Comparison of ENCODE assay signal across 20 mouse cellular contexts in the genomic region with DNA sequence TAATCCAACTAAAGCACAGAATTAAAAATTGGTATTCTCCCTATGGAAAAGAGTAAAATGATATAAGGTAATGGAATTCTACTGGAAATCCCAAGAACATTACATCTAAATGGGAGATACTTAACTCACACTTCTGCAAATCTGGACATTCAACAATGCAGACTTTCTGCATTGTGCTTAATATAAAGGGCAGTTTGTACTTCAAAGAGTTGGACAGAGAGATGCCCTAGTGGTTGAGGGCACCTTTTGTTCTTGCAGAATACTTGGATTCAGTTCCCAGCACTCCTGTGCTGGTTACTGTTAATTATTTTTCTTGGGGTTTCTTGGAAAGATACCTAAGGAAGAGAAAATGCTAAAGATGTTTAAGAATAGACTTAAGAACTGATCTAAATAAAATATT.
DNase-seq lines count a peak whose midpoint lies in the region; ATAC-seq and TF ChIP-seq lines count a peak whose summit lies in the region.
"Had no signal": no experiment of that assay in that cellular context is flagged by ENCODE, and none has a peak within 500 bp of the region (broad histone marks: within the 10 kb centered on the region; RNA-seq: fewer than 3 reads in every experiment).

No protein-coding gene starts in this region.

- H3K4me1 ChIP-seq in hindbrain, postnatal 0 days (ENCODE audit: insufficient read depth, low read length): no peaks in the 10 kb centered on the region
- H3K4me1 ChIP-seq: embryonic facial prominence, embryonic 10.5 days; embryonic facial prominence, embryonic 12.5 days had no signal

- H3K4me2 ChIP-seq in hindbrain, postnatal 0 days (ENCODE audit: low read depth, low read length): no peak overlapping the region
- H3K4me2 ChIP-seq: embryonic facial prominence, embryonic 12.5 days had no signal

- ATAC-seq in hindbrain, postnatal 0 days: no peak
- ATAC-seq: activated CD4-positive, CD25-positive, alpha-beta regulatory T cell, adult 4 months; forebrain, embryonic 14.5 days; forebrain, embryonic 16.5 days; Patski had no signal

- no peaks in the 10 kb centered on the region for H3K9me3 ChIP-seq in hindbrain, postnatal 0 days (ENCODE audit: low read length)
- H3K9me3 ChIP-seq: embryonic facial prominence, embryonic 10.5 days; embryonic facial prominence, embryonic 12.5 days; G1E had no signal

- DNase-seq in ES-CJ7 (ENCODE audit: low read depth, low spot score) (peak; percentile 68), R1 (ENCODE audit: low read depth, low spot score) (peak; percentile 51)
- DNase-seq in telencephalon, adult 2 months (ENCODE audit: low read depth, low spot score): peak; percentile 19
- no peak for DNase-seq in hindbrain, postnatal 0 days (ENCODE audit: low spot score)
- DNase-seq in gastrocnemius, postnatal 25 days: no peak
- DNase-seq: adrenal gland, adult 8-10 months; adrenal gland, postnatal 14 days; adrenal gland, postnatal 36 days; cerebellum, adult 11-12 months; cerebellum, adult 2 months; cerebellum, adult 9-10 months; cerebellum, postnatal 10 days; cerebellum, postnatal 25 days had no signal

- no peak overlapping the region for H3K27ac ChIP-seq in hindbrain, postnatal 0 days
- H3K27ac ChIP-seq: embryonic facial prominence, embryonic 10.5 days; embryonic facial prominence, embryonic 12.5 days had no signal

- TF ChIP-seq CTCF in hindbrain, postnatal 0 days (IDR thresholded peaks at IDR 0.05; ENCODE audit: low read depth): no peak

- no peaks in the 10 kb centered on the region for H3K36me3 ChIP-seq in hindbrain, postnatal 0 days (ENCODE audit: insufficient read depth, low read length)
- H3K36me3 ChIP-seq: embryonic facial prominence, embryonic 10.5 days; embryonic facial prominence, embryonic 12.5 days; G1E had no signal

- no peak overlapping the region for H3K9ac ChIP-seq in hindbrain, postnatal 0 days (replicated peaks; ENCODE audit: low read length)
- H3K9ac ChIP-seq: embryonic facial prominence, embryonic 12.5 days had no signal

- no peak overlapping the region for H3K4me3 ChIP-seq in hindbrain, postnatal 0 days (ENCODE audit: low read length)
- H3K4me3 ChIP-seq: embryonic facial prominence, embryonic 10.5 days; embryonic facial prominence, embryonic 12.5 days had no signal

- no peaks in the 10 kb centered on the region for H3K27me3 ChIP-seq in hindbrain, postnatal 0 days (ENCODE audit: insufficient read depth, low read length)
- H3K27me3 ChIP-seq: embryonic facial prominence, embryonic 12.5 days; Patski had no signal

Comparison
In these comparisons a context has a peak if more than half of its experiments do, and no peak if none do; other contexts are left out.
1. DNase-seq: peak in ES-CJ7 (single experiment), R1 (single experiment) and telencephalon, adult 2 months (single experiment); none in hindbrain, postnatal 0 days (single experiment) and gastrocnemius, postnatal 25 days (single experiment).